Mouse (Mus musculus): ENCODE results near the gene Ssc4d. TPM values are rescaled to one million over a fixed set of nuclear protein-coding genes. Genes with fewer than 3 reads are reported as not detected.

The Ssc4d gene
- polyA plus RNA-seq, 1 experiment = 0.27 TPM

GRCm38 (mm10) chr5:135984546-135985044, 10.3 kb upstream of the Ssc4d start:
- Histone ChIP-seq H3K27me3 (ENCODE audit: control insufficient read depth) (peaks cover 4% of the 10 kb centered on the region; the same call in 1 of the 2 replicates), H3K36me3 (ENCODE audit: control insufficient read depth) (no peaks in the 10 kb centered on the region), H3K4me1 (ENCODE audit: control insufficient read depth) (no peaks in the 10 kb centered on the region), H3K4me3 (replicated peaks) (no peak overlapping the region), H3K9me3 (ENCODE audit: control insufficient read depth, low read length) (no peaks in the 10 kb centered on the region)
- TF ChIP-seq GATA1 (IDR thresholded peaks at IDR 0.05; ENCODE audit: low read length) = no peak
- TF ChIP-seq TAL1 (IDR thresholded peaks at IDR 0.05; ENCODE audit: low read length) = no peak

- Histone ChIP-seq H3K27me3 (ENCODE audit: control insufficient read depth) (peaks cover 4% of the 10 kb centered on the region; the same call in 1 of the 2 replicates), H3K36me3 (ENCODE audit: control insufficient read depth) (no peaks in the 10 kb centered on the region), H3K4me1 (ENCODE audit: control insufficient read depth) (no peaks in the 10 kb centered on the region), H3K9me3 (ENCODE audit: control insufficient read depth, low read length) (no peaks in the 10 kb centered on the region), H3K4me3 (replicated peaks) (no peak overlapping the region)
- TF ChIP-seq GATA1 (IDR thresholded peaks at IDR 0.05; ENCODE audit: low read length) (no peak), TAL1 (IDR thresholded peaks at IDR 0.05; ENCODE audit: low read length) (no peak)
These were observed 8.1 kb upstream of the Ssc4d start for GRCm38 (mm10) chr5:135982398-135982797.

- H3K36me3 ChIP-seq (ENCODE audit: control insufficient read depth) = no peaks in the 10 kb centered on the region
- no peak within 1 kb of the TSS for H3K4me3 ChIP-seq (replicated peaks)
- peaks cover 4% of the 10 kb centered on the region; the same call in 1 of the 2 replicates for H3K27me3 ChIP-seq (ENCODE audit: control insufficient read depth)
- H3K9me3 ChIP-seq (ENCODE audit: control insufficient read depth, low read length) = no peaks in the 10 kb centered on the region
- H3K4me1 ChIP-seq (ENCODE audit: control insufficient read depth) = peaks cover 10% of the 10 kb centered on the region
- TF ChIP-seq TAL1 (IDR thresholded peaks at IDR 0.05; ENCODE audit: low read length) = no peak
- no peak for TF ChIP-seq GATA1 (IDR thresholded peaks at IDR 0.05; ENCODE audit: low read length)
These were observed 5.6 kb upstream of the Ssc4d start, which contains the start of gene Zp3 for GRCm38 (mm10) chr5:135979904-135980303. TSS of gene Zp3 (plus strand) at chr5:135980099.

GRCm38 (mm10) chr5:135979381-135979780, 5.0 kb upstream of the Ssc4d start:
- Histone ChIP-seq H3K4me3 (replicated peaks) (no peak overlapping the region), H3K4me1 (ENCODE audit: control insufficient read depth) (peaks cover 12% of the 10 kb centered on the region)

GRCm38 (mm10) chr5:135975893-135976668, 1.8 kb upstream of the Ssc4d start:
- H3K9me3 ChIP-seq (ENCODE audit: control insufficient read depth, low read length) = no peaks in the 10 kb centered on the region
- H3K4me3 ChIP-seq (replicated peaks) = no peak overlapping the region
- H3K4me1 ChIP-seq (ENCODE audit: control insufficient read depth) = peaks cover 14% of the 10 kb centered on the region
- TF ChIP-seq GATA1 (IDR thresholded peaks at IDR 0.05; ENCODE audit: low read length) (no peak), TAL1 (IDR thresholded peaks at IDR 0.05; ENCODE audit: low read length) (no peak)
- H3K36me3 ChIP-seq (ENCODE audit: control insufficient read depth) = no peaks in the 10 kb centered on the region
- H3K27me3 ChIP-seq (ENCODE audit: control insufficient read depth) = 0 out of 2 replicates have a peak, but pooled peaks cover 4% of the 10 kb centered on the region

More at GRCm38 (mm10) chr5:135979381-135979780, 5.0 kb upstream of the Ssc4d start:
- Histone ChIP-seq H3K27me3 (ENCODE audit: control insufficient read depth) (peaks cover 4% of the 10 kb centered on the region; the same call in 1 of the 2 replicates), H3K36me3 (ENCODE audit: control insufficient read depth) (no peaks in the 10 kb centered on the region), H3K9me3 (ENCODE audit: control insufficient read depth, low read length) (no peaks in the 10 kb centered on the region)
- TF ChIP-seq GATA1 (IDR thresholded peaks at IDR 0.05; ENCODE audit: low read length) (no peak), TAL1 (IDR thresholded peaks at IDR 0.05; ENCODE audit: low read length) (no peak)

GRCm38 (mm10) chr5:135971876-135972275, 2.5 kb downstream of the Ssc4d start:
- Histone ChIP-seq H3K27me3 (ENCODE audit: control insufficient read depth) (no peaks in the 10 kb centered on the region), H3K36me3 (ENCODE audit: control insufficient read depth) (no peaks in the 10 kb centered on the region), H3K9me3 (ENCODE audit: control insufficient read depth, low read length) (no peaks in the 10 kb centered on the region), H3K4me1 (ENCODE audit: control insufficient read depth) (peaks cover 16% of the 10 kb centered on the region), H3K4me3 (replicated peaks) (no peak overlapping the region)
- TF ChIP-seq TAL1 (IDR thresholded peaks at IDR 0.05; ENCODE audit: low read length) (no peak), GATA1 (IDR thresholded peaks at IDR 0.05; ENCODE audit: low read length) (no peak)

GRCm38 (mm10) chr5:135970247-135970646, 4.1 kb downstream of the Ssc4d start:
- Histone ChIP-seq H3K4me1 (ENCODE audit: control insufficient read depth) (peaks cover 13% of the 10 kb centered on the region), H3K9me3 (ENCODE audit: control insufficient read depth, low read length) (no peaks in the 10 kb centered on the region), H3K27me3 (ENCODE audit: control insufficient read depth) (peaks cover 7% of the 10 kb centered on the region), H3K36me3 (ENCODE audit: control insufficient read depth) (no peaks in the 10 kb centered on the region), H3K4me3 (replicated peaks) (no peak overlapping the region)
- no peak for TF ChIP-seq TAL1 (IDR thresholded peaks at IDR 0.05; ENCODE audit: low read length)
- TF ChIP-seq GATA1 (IDR thresholded peaks at IDR 0.05; ENCODE audit: low read length) = no peak

GRCm38 (mm10) chr5:135968781-135969180, 5.5 kb downstream of the Ssc4d start:
- Histone ChIP-seq H3K36me3 (ENCODE audit: control insufficient read depth) (no peaks in the 10 kb centered on the region), H3K27me3 (ENCODE audit: control insufficient read depth) (peaks cover 12% of the 10 kb centered on the region), H3K4me3 (replicated peaks) (no peak overlapping the region), H3K4me1 (ENCODE audit: control insufficient read depth) (peaks cover 16% of the 10 kb centered on the region), H3K9me3 (ENCODE audit: control insufficient read depth, low read length) (no peaks in the 10 kb centered on the region)
- TF ChIP-seq TAL1 (IDR thresholded peaks at IDR 0.05; ENCODE audit: low read length) (no peak), GATA1 (IDR thresholded peaks at IDR 0.05; ENCODE audit: low read length) (no peak)

- Histone ChIP-seq H3K4me1 (ENCODE audit: control insufficient read depth) (peaks cover 30% of the 10 kb centered on the region), H3K4me3 (replicated peaks) (no peak overlapping the region), H3K9me3 (ENCODE audit: control insufficient read depth, low read length) (no peaks in the 10 kb centered on the region), H3K27me3 (ENCODE audit: control insufficient read depth) (peaks cover 12% of the 10 kb centered on the region), H3K36me3 (ENCODE audit: control insufficient read depth) (no peaks in the 10 kb centered on the region)
- TF ChIP-seq GATA1 (IDR thresholded peaks at IDR 0.05; ENCODE audit: low read length) (no peak), TAL1 (IDR thresholded peaks at IDR 0.05; ENCODE audit: low read length) (no peak)
These were observed 7.5 kb downstream of the Ssc4d start for GRCm38 (mm10) chr5:135966866-135967265.
